Mouse (Mus musculus) liver, postnatal 0 days (tissue): ENCODE results near the gene Bbs7.

Source experiments
- CTCF ChIP-seq: sonication (generic); IDR thresholded peaks from 2 replicates; pipeline ENCODE4 v1.5.1; 2016; ENCODE audit warnings: antibody characterized with exemption, low read depth
- EP300 ChIP-seq: IDR thresholded peaks from 2 replicates; pipeline ENCODE4 v1.6.1; 2016; ENCODE audit warnings: antibody characterized with exemption, low read depth, mild to moderate bottlenecking

- no peak for TF ChIP-seq CTCF
- TF ChIP-seq EP300: no peak
Observed at GRCm38 (mm10) chr3:36551851-36552384, 61.4 kb downstream of the Bbs7 start.
